Mouse (Mus musculus) heart, postnatal 36 days (tissue): Measurements from ENCODE around the gene Ppp1r7. TPM values are rescaled to one million over a fixed set of nuclear protein-coding genes. Genes with fewer than 3 reads are reported as not detected.
"Not testable (repeated sequence)": the region's sequence is repeated elsewhere in the genome, so short reads cannot be mapped to it uniquely, and the experiment has no call there.

Experiments used
- DNase-seq, 2 experiments: peaks; one replicate each; pipeline ENCODE4 v3.0.0; 2021 to 2022
- intact Hi-C: fragments of 180-260 bp; cut with DNase I; formaldehyde crosslinking; loops from one replicate; pipeline ENCODE4 v1.15.1; 2025
- total RNA-seq, 2 experiments: library from RNA; stranded (reverse); gene quantifications; 2 replicates each; pipeline ENCODE4 v1.2.3; 2021

Ppp1r7 gene
- 10 to 100 TPM; 29.1 to 31.3 TPM for total RNA-seq

- DNase-seq = peak; percentile 92 to 93
- intact Hi-C loops = loop anchor here (1.0 to 10.0 kb wide), 6 partner anchors 94 to 414 kb away; partner anchors contain the start of genes Farp2, Gpr35 and Sned1
Observed at GRCm38 (mm10) chr1:93342648-93343503, at the start of gene Ppp1r7, which contains the start of gene Pask. Ppp1r7 (plus strand) TSS chr1:93342854. Pask (minus strand) TSS chr1:93343482.

GRCm38 (mm10) chr1:93294491-93294890 is 48.2 kb upstream of the Ppp1r7 start:
- DNase-seq, intact Hi-C loops: not testable (repeated sequence)

GRCm38 (mm10) chr1:93299791-93300190 is 42.9 kb upstream of the Ppp1r7 start:
- intact Hi-C loops = loop anchor here (10.0 kb wide), 1 partner anchor 125 kb away; no protein-coding TSS in a partner anchor
- no peak for DNase-seq

GRCm38 (mm10) chr1:93300578-93300977 is 42.1 kb upstream of the Ppp1r7 start:
- intact Hi-C loops = loop anchor here (10.0 kb wide), 1 partner anchor 126 kb away; no protein-coding TSS in a partner anchor
- peak in 1 of 2 experiments; percentile 9 for DNase-seq

DNA sequence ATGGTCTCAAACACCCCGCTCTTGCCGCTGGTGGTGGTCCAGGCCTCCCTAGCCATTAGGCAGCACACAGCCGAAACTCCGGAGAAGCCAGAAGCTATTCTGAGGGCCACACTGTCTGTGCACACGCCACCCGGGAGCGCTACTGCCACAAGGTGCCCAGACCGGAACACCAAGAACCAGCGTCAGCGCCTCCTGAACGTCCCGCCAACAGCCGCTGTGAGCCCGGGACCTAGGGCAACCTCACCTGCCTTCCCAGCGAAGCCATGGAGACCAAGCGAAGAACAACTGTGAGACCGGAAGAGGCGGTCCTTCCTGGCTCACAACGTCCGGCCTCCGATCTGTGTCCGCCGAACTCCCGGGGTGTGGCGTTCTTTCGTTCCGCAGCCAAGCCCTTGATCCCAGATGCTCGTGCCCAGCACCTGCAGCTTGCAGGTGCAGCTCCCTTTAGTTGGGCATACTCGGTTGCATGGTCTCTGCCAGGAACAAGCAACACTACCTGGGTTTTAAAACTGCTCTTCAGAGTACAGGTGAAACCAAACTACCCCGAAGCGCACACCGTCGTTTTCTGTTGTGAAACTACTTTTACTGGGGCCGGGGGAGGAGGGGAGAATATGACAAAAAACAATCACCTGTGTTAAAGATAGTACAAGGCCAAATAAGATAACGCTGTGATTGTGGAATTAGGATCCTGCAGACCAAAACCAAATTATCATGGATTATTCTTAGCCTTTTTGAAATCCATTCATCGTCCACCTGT is 36.9 kb upstream of the Ppp1r7 start, which contains the start of gene Mterf4:
Gene Mterf4 (minus strand): TSS at position 335 of the 757 bp plus-strand sequence.
- peak; percentile 79 to 83 for DNase-seq
- intact Hi-C loops = loop anchor here (2.0 to 10.0 kb wide), 2 partner anchors 131 to 201 kb away; no protein-coding TSS in a partner anchor

DNA sequence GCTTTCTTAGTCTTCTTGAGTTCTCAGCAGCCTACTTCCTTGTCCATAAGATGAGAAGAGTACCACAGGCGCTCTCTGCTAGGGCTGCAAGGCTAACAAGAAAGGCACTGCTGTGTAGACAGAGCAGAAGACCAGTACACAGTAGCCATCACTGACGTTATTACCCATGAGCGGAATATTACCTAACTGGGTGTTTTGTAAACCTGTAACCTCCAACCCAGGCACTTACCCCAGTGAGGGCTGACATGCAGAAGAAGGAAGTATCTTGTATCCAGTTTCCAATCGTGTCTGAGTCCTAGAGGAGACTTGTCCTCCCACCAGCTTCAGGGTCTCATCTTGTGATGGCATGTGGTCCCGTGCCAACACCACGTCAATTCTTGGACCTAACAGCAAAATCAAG is 18.7 kb upstream of the Ppp1r7 start:
- intact Hi-C loops = no loop called here
- no peak for DNase-seq

GRCm38 (mm10) chr1:93326446-93326845 is 16.2 kb upstream of the Ppp1r7 start:
- intact Hi-C loops = no loop called here

GRCm38 (mm10) chr1:93334621-93335020 is 8.0 kb upstream of the Ppp1r7 start:
- no peak for DNase-seq
- intact Hi-C loops = no loop called here

More at GRCm38 (mm10) chr1:93326446-93326845, 16.2 kb upstream of the Ppp1r7 start:
- DNase-seq = no peak

GRCm38 (mm10) chr1:93343504-93344047 is 922 bp downstream of the Ppp1r7 start:
- peak; percentile 90 to 91 for DNase-seq
- intact Hi-C loops = loop anchor here (1.0 to 10.0 kb wide), 7 partner anchors 94 to 414 kb away; partner anchors contain the start of genes Farp2, Gpr35 and Sned1

DNA sequence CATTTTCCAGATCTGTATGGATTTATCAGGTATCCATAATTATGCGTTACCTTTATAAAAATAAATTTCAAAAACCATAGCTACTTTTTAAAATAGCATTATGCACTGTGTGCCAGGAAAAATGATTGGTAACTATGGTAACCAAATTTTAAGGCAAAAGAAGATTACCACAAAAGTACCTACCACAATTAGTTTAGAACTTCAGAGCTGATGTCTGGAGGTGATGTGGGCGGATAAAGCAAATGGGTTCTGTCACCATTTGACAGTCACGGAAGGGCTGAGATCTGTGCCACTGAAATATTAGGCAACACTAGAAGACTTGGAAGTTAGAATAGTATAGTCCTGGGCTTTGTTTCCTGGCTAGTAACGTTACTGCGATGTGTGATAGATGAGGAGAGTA is 4.5 kb downstream of the Ppp1r7 start:
- intact Hi-C loops = loop anchor here (10.0 kb wide), 1 partner anchor 392 kb away; the partner anchor contains the start of gene Gpr35
- no peak for DNase-seq

GRCm38 (mm10) chr1:93349701-93350100 is 7.0 kb downstream of the Ppp1r7 start:
- DNase-seq = no peak
- intact Hi-C loops = loop anchor here (10.0 kb wide), 1 partner anchor 395 kb away; the partner anchor contains the start of gene Gpr35

GRCm38 (mm10) chr1:93352724-93353123 is 10.1 kb downstream of the Ppp1r7 start:
- intact Hi-C loops = no loop called here
- no peak for DNase-seq

DNA sequence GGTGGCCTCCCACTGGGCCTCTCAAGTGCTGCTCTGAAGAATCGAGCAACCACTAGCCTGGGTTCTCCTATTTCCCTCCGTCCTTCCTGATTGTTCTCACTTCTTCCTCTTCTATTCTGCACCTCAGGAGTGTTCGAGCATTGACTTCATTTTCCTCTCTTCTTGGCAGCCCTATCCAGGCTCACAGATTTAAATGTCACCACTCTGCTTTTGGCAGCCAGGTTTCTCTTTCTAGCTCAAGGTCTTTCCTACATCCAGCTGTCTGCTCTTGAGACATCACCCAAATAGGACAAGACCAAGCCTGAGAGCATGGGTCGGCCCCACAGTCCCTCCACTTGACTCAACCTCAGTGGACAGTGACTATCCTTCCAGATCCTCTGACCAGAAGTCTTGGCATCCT is 20.0 kb downstream of the Ppp1r7 start:
- DNase-seq = no peak
- intact Hi-C loops = no loop called here

DNA sequence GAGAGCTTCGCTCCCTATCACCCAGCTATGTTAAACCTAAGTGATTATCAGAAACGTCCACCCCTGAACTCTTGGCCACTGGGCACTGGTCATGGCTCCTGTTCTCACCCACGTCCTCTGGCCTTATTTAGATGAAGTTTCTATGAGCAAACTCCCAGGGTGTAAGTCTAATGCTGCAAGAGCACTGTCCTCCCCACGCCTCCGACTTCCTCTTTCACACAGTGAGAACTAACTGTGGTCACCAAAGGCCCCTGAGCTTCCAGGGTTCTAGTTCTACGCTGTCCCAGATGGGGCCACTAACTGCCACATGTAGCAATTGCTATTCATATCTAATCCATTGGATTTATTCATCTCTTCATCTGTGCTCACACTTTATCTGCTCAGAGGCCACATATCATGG is 23.0 kb downstream of the Ppp1r7 start:
- DNase-seq = no peak
- intact Hi-C loops = no loop called here

DNA sequence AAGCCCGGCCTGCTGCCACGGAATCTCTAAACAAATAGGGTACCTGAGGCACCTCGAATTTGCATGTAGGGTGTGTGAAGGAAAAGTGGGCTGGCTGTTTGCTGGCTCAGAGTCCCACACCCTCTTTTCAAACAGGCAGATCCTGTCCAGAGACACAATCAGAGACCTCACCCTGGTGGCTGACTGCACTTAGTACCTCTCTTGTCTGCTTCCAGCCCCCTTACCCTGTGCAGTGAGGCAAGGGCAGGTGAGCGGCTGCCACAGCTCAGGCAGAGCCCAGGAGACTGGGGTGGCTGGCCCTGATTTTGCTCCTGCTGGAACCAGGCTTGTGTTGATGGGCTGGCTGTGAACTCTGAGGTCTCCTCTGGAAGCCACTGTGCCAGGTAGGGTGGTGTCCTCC is 31.0 kb downstream of the Ppp1r7 start, which contains the start of gene Ano7:
Gene Ano7 (plus strand): TSS at position 266 of the 400 bp plus-strand sequence.
- DNase-seq = no peak

GRCm38 (mm10) chr1:93377307-93377706 is 34.7 kb downstream of the Ppp1r7 start:
- intact Hi-C loops = no loop called here
- no peak for DNase-seq

More for the DNA sequence above, 31.0 kb downstream of the Ppp1r7 start, which contains the start of gene Ano7:
- intact Hi-C loops = no loop called here

DNA sequence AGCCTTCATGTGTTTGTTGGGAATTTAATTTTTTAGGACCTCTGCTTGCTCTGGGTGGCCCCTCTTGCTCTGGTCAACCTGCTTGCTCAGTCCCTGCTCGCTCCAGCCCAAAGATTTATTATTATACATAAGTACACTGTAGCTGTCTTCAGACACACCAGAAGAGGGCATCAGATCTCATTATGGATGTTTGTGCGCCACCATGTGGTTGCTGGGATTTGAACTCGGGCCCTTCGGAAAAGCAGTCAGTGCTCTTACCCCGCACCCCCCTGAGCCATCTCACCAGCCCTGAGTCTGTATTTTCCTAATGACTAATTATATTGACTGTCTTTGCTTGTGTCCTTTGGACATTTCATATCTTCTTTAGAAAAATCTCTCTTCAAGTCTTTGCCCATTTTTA is 36.5 kb downstream of the Ppp1r7 start:
- no peak for DNase-seq
- intact Hi-C loops = no loop called here

DNA sequence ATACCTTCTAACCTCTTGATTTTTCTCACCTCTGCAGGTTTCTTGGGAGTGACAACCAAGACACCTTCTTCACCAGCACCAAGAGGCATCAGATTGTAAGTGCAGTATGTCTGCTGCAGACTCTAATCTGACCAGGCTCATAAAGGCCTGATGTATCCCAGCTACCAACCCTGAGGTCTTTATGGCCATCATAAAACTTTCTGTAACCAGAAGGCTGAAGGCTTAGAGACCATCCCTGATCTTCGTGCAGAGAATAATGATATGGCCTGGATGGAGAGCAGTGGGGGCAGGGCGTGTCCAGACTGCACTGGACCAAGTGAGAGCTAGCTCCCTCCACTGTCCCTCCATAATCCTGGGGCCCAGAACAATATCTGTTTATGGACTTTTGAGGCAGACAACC is 44.5 kb downstream of the Ppp1r7 start:
- intact Hi-C loops = no loop called here
- DNase-seq = no peak

DNA sequence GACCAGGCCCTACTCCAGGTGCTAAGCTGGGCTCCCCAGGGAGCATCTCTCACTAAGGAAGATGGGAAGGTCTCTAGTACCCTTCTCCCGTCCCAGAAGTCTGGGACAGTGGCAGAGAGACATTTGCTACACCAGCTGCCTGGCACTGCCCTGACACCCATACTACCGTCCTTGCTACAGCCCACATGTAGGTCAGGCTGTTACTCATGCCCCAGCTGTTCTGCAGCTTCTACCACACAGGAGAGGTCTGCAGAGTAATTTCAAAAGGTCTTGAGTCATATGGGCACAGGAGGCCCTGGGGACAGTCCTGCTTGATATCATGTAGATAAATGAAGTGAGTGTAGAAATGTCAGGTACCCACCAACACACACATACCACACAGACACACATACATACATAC is 46.3 kb downstream of the Ppp1r7 start:
- intact Hi-C loops = no loop called here
- no peak for DNase-seq
